Mouse (Mus musculus) c-Kit-positive CD71-positive TER-119-positive erythroid progenitor cells, embryonic 14.5 days (primary cell): Measurements from ENCODE around the gene Trappc6a.
"Not testable (repeated sequence)": the region's sequence is repeated elsewhere in the genome, so short reads cannot be mapped to it uniquely, and the experiment has no call there.

Experiments
- DNase-seq: peaks from one replicate; pipeline ENCODE4 v3.0.0-alpha.2; 2013; ENCODE audit warnings: low spot score

The Trappc6a gene

GRCm38 (mm10) chr7:19489525-19489924 lies 18.7 kb upstream of the Trappc6a start:
- no peak for DNase-seq

GRCm38 (mm10) chr7:19491731-19492130 lies 16.5 kb upstream of the Trappc6a start:
- no peak for DNase-seq

GRCm38 (mm10) chr7:19494751-19495474 lies 13.3 kb upstream of the Trappc6a start:
- no peak for DNase-seq

- DNase-seq, result no peak
Observed at GRCm38 (mm10) chr7:19495521-19496213, 12.5 kb upstream of the Trappc6a start.

- DNase-seq, result no peak
Observed at GRCm38 (mm10) chr7:19496214-19496555, 12.0 kb upstream of the Trappc6a start.

- DNase-seq, result no peak
Observed at GRCm38 (mm10) chr7:19498326-19498725, 9.9 kb upstream of the Trappc6a start.

GRCm38 (mm10) chr7:19500420-19501363 lies 7.5 kb upstream of the Trappc6a start:
- DNase-seq, result no peak

GRCm38 (mm10) chr7:19501658-19502057 lies 6.5 kb upstream of the Trappc6a start:
- DNase-seq, result no peak

GRCm38 (mm10) chr7:19503481-19504068 lies 4.6 kb upstream of the Trappc6a start:
- DNase-seq, result peak; percentile 65

GRCm38 (mm10) chr7:19506326-19506725 lies 1.9 kb upstream of the Trappc6a start:
- DNase-seq, result peak; percentile 53

GRCm38 (mm10) chr7:19506969-19507611 lies 1.1 kb upstream of the Trappc6a start:
- no peak for DNase-seq

GRCm38 (mm10) chr7:19507612-19507981 lies 598 bp upstream of the Trappc6a start:
- peak; percentile 32 for DNase-seq

GRCm38 (mm10) chr7:19508924-19509568 lies 851 bp downstream of the Trappc6a start:
- peak; percentile 22 for DNase-seq

- no peak for DNase-seq
Observed at GRCm38 (mm10) chr7:19509786-19510185, 1.6 kb downstream of the Trappc6a start.

- DNase-seq, result not testable (repeated sequence)
Observed at GRCm38 (mm10) chr7:19511934-19512333, 3.7 kb downstream of the Trappc6a start.

- no peak for DNase-seq
Observed at GRCm38 (mm10) chr7:19512353-19512752, 4.2 kb downstream of the Trappc6a start.

- no peak for DNase-seq
Observed at GRCm38 (mm10) chr7:19517652-19518365, 9.6 kb downstream of the Trappc6a start, which contains the start of gene Nkpd1. Nkpd1 (plus strand) TSS chr7:19517838.

- no peak for DNase-seq
Observed at GRCm38 (mm10) chr7:19520032-19520431, 11.8 kb downstream of the Trappc6a start.

GRCm38 (mm10) chr7:19523017-19523756 lies 15.0 kb downstream of the Trappc6a start:
- DNase-seq, result no peak
